Mouse (Mus musculus) frontal cortex, adult (tissue): Measurements from ENCODE around the gene Tmem45b.

Experiments used
- ATAC-seq: cut with Nextera tagmentation; 2 replicates; pipeline ENCODE4 v1.9.2; 2017; ENCODE audit warnings: mild to moderate bottlenecking, moderate library complexity, mixed read lengths; ENCODE audit not compliant: low TSS enrichment

Gene Tmem45b

GRCm38 (mm10) chr9:31404311-31404710 lies 60.0 kb downstream of the Tmem45b start:
- no peak for ATAC-seq

GRCm38 (mm10) chr9:31400441-31400840 lies 63.8 kb downstream of the Tmem45b start:
- peak; percentile 83 for ATAC-seq

- no peak for ATAC-seq
These were observed 77.1 kb downstream of the Tmem45b start for GRCm38 (mm10) chr9:31387206-31387605.

- peak; percentile 11; the same call in 1 of the 2 replicates for ATAC-seq
These were observed 77.7 kb downstream of the Tmem45b start for GRCm38 (mm10) chr9:31386368-31387180.

- peak; percentile 98 for ATAC-seq
These were observed 78.3 kb downstream of the Tmem45b start, which contains the start of gene Nfrkb for GRCm38 (mm10) chr9:31385947-31386354. Gene Nfrkb, plus strand, starts transcription at chr9:31386192.

GRCm38 (mm10) chr9:31385500-31385869 lies 78.8 kb downstream of the Tmem45b start:
- ATAC-seq = peak; percentile 25; the same call in 1 of the 2 replicates

GRCm38 (mm10) chr9:31384786-31385499 lies 79.3 kb downstream of the Tmem45b start:
- no peak for ATAC-seq

GRCm38 (mm10) chr9:31376661-31377060 lies 87.6 kb downstream of the Tmem45b start:
- no peak for ATAC-seq
